Mouse (Mus musculus): ENCODE measurements around the gene Pttg1ip.

The Pttg1ip gene

DNA sequence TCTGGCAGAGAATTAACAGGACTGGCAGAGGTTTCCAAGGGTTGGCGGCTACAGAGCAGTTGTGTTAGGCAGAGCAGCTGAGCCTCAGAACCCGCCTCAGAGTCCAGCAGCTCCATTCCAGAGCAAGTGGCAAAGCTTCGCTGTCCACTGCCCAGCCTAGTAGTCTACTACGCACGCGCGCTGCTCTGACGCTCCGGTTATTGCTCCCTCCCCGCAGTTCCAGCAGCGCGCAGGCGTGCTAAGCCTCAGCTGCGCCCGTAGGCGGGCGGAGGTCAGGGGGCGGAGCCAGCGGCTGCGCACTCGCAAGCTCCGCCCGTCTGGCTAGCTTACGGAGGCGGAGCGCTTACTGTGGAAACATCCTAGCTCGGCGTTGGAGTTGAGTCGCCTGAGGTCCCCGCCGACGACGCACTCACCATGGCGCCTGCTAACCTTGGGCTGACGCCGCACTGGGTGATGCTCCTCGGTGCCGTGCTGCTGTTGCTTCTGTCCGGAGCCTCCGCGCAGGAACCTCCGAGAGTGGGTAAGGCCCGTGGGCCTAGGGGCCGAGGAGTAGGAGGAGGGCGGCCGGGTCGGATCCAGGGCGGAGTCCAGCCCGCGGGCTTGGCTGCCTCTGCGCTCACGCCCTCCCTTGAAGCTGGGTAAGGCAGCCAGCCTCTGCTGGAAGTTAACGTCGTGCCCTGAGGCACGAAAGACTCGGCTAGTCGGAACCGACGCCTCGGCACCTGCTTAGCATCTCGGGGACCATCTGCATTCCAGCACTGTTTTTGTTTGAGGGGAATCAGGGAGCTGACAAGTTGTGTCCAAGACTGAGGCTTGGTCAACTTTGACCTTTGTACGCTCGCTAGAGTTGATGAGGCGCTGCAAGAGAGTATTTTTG lies at the start of gene Pttg1ip:
Pttg1ip (plus strand) TSS at position 313 of the 877 bp plus-strand sequence.
- TF ChIP-seq GATA4 (IDR thresholded peaks at IDR 0.05; ENCODE audit: insufficient replicate concordance, low read length), result no peak; the same call in 1 of the 2 replicates

DNA sequence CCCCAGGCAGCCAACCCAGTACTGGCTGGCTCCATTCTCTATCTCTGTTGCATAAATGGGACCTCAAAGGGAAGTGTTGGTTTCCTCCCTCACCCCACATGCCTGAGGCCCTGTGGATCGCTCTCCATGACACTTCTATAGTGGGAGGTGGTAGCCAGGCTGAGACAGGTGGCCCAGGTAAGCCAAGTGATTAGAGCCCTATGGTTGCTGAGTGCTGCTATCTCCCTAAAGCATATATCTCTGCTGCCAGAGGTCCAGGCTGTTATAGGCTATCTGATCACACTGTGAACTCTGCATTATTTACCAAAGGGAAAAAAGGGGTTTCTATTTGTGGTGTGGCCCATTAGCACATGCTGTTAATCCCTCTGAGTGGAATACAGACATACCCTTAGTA lies 49.5 kb upstream of the Pttg1ip start:
- no peak for TF ChIP-seq GATA4 (IDR thresholded peaks at IDR 0.05; ENCODE audit: insufficient replicate concordance, low read length)

DNA sequence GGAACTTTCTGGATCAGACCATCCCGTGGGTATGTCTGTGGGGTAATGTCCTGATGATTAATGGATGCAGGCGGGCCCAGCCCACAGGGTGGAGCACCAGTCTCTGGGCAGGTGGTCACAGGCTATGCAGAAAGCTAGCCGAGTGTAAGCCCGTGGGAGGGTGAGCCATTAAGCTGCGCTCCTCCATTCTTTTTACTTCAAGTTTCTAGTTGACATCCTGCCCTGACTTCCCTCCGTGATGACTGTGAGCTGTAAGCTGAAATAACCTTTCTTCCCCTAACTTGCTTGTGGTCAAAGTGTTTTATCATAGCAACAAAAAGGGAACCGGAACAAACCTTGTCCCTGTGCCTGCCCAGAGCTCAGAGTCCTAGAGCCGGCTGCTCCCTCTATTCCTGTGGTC lies 44.8 kb upstream of the Pttg1ip start:
- no peak for TF ChIP-seq GATA4 (IDR thresholded peaks at IDR 0.05; ENCODE audit: insufficient replicate concordance, low read length)

DNA sequence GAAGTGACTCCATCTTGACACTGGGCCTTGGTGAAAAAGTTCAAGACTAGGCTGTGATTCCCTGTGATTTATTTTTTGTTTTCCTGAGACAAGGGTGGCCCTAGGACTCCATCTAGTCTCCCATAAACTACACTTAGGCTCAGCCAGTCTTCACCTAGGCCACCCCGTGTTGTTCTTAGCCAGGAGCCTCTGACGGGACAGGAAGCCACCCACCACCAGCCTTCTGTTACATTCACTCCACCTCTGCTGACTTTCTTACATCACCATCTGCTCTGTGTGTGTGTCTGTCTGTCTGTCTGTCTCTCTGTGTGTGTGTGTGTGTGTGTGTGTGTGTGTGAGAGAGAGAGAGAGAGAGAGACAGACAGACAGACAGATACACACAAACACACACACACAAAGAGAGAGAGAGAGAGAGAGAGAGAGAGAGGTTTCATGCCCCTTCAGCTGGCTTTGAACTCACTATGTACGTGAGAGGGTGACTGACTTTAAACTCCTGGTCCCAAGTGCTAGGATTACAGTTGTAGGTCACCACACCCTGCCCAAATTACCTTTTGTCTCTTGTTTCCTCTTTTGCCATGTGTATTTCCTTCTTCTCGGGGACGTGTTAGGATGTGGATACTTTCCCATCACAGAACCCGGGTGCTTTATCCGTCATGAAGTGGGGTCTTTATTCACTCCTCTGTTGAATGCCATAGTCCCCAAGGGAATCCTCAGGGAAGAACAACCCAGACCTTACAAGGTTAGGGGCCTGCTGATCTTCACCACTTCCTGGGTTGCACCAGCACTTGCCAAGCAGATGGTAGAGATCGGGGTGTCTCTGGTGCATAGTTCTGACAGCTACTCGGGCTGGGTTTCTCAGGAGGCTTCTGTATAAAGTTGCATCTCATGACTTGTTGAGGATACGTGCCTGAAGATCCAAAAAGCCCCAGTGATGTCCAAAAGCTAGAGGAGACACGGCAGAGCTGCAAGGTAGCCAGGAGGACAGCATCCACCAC lies 44.0 kb upstream of the Pttg1ip start:
- TF ChIP-seq GATA4 (IDR thresholded peaks at IDR 0.05; ENCODE audit: insufficient replicate concordance, low read length), result no peak

DNA sequence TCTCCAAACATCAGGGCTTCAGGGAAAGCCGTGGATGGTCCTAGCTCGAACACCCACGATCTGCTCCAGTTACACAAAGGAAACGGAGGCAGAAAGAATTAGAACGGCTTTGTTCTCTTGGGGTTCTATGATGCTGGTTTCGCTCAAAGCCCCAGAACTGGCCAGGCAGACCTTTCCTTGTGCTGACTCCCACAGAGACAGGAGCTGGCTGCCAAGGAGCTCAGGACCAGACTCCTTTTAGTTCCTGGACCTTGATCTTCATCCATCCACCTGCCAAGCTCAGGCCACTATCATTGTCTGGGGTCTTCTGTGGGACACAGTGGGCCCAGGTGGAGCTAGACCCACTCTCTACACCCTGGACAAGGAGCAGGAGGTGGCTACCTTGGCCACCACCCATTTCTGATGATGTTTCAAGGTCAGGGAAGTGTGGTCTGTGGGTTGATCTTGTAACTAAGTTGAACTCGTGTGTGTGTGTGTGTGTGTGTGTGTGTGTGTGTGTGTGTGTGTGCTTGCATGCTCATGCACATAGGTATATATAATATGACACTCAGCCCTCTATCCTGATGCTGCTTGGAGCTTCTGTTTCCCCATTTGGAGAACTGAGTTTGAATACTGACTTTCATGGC lies 42.1 kb upstream of the Pttg1ip start:
- TF ChIP-seq GATA4 (IDR thresholded peaks at IDR 0.05; ENCODE audit: insufficient replicate concordance, low read length), result no peak

DNA sequence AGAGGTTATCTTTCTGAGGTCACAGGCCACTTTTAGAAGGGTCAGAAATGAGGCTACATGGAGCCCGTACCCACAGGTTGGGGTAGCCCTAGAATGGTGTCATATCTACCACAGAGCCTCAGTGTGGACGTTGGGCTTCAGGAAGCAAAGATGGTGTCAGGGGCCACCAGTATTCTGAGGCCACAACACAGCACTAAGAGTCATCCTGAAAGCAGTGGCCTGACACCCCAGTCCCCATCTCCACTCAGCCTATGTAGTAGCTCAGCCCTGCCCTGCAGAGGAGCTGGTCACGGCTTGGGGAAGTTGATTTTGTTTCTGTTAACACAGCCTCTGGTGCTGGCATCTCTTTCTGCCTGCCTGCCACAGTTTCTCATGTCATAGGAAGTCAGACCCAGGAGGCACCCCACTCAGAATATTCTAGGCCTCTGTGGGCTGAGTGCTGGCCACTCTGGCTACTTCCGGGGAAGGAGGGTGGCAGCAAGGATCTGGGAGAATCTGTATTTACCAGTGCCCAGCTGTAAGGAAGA lies 40.9 kb upstream of the Pttg1ip start:
- TF ChIP-seq GATA4 (IDR thresholded peaks at IDR 0.05; ENCODE audit: insufficient replicate concordance, low read length), result no peak

DNA sequence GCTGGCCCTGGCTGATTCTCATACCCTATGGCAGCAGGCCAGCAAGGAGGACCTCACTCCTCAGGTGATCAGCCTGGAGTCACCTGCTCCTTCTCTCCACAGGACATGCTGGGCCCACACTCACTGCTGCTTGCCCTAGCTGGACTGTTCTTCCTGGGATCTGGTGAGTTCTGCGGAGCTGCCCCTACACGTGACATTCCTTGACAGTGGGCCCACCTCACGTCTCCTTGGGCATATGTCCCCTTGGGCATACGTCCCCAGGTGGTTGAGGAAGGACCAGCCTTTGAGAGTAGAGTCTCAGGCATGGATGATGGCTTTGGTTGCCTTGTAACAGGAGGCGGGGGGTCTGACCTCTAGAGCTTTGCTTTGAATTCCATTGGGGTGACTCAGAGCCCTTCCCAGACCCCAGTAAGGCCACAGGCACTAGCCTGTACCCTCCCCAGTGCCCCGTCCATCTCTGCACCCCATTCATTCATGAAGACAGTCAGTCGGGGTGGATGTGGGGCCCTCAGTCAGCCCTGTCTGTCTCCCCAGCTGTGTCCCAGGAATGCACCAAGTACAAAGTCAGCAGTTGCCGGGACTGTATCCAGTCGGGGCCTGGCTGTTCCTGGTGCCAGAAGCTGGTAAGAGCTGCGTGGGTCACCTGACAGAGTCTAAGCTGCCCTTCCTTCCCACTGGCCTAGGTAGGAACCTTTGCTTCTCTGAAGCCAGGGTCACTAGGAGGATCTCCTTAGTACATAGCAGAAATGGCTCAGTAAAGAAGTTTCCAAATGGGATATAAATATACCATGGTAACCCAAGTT lies 39.5 kb upstream of the Pttg1ip start:
- no peak for TF ChIP-seq GATA4 (IDR thresholded peaks at IDR 0.05; ENCODE audit: insufficient replicate concordance, low read length)

DNA sequence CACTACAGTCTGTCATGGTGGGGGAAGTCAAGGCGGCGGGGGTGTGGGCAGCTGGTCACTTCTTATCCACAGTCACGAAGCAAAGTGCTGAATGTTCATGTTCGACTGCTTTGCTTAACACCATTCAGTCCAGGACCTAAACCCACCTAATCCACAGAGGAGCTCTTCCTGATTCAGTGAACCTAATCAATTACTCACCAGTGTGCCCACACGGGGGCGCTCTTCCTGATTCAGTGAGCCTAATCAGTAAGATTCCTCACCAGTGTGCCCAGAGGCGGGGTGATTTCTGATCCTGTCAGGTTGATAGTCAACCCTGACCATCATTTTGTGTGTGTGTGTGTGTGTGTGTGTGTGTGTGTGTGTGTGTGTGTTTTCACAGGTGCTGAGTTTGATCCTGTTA lies 38.3 kb upstream of the Pttg1ip start:
- TF ChIP-seq GATA4 (IDR thresholded peaks at IDR 0.05; ENCODE audit: insufficient replicate concordance, low read length), result no peak

DNA sequence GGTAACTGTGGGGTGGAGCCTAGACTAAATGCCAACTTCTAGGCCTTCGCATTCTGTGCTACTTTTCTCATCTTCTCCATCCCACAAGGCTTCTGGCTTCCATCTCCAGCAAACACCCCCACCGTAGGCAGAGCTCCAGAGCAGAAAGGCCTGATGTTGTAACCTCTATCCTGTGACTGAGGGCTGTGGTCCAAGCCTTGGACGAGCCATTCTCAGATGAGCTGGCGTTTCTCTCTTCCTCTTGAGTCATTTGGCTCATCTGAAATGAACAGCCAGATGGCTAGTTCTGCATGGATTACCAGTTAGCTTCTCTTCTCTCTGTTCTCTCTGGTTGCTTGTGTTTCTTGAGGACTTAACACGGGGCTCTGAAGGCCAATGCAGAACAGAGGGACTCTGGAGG lies 36.6 kb upstream of the Pttg1ip start:
- TF ChIP-seq GATA4 (IDR thresholded peaks at IDR 0.05; ENCODE audit: insufficient replicate concordance, low read length), result no peak

DNA sequence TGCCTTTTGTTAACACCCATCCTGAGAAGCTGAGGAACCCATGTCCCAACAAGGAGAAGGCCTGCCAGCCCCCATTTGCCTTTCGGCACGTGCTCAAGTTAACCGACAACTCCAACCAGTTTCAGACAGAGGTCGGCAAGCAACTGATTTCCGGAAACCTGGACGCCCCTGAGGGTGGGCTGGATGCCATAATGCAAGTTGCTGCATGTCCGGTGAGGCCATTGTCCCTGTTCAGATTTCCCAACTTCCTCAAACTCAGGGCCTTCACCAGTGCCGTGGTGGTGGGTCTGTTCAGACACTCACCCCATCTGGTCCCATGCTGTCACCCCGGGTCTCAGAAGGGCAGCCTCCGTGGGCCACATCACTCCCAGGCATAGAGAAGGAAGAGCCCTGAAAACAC lies 32.9 kb upstream of the Pttg1ip start:
- TF ChIP-seq GATA4 (IDR thresholded peaks at IDR 0.05; ENCODE audit: insufficient replicate concordance, low read length), result no peak

DNA sequence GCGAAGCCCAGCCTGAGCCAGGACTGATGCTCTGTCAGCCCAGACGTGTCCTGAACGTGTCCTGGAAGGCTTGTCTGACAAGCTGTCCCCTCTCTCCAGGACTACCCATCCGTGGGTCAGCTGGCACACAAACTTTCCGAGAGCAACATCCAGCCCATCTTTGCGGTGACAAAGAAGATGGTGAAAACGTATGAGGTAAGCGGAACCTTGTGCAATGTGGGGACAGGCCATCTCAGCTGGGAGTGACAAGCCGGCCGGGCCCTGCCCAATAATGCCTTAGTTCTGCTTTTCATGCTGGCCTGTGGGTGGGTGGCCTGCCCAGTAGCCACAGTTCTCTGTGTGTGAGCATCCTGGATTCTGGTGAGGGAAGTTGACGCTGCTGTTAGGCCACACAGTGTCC lies 30.6 kb upstream of the Pttg1ip start:
- TF ChIP-seq GATA4 (IDR thresholded peaks at IDR 0.05; ENCODE audit: insufficient replicate concordance, low read length), result no peak

DNA sequence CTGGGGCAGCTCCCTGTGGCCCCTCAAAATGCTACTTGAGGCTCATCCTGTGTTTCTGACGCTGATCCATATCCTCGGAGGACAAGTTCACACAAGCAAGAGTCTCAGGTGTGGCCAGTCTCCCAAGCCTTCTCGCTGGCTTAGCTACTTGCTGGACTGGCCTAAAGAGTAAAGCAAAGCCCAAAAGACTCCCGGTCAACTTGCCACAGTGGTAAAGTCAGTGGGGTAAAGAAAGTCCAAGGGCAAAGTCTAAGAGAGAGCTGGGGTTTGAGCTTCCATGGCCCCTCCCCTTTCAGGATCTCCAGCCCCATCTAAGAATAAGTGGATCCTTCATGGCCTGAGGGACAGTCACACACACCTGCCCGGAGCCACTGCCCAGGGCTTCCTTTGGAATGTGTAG lies 29.4 kb upstream of the Pttg1ip start:
- no peak for TF ChIP-seq GATA4 (IDR thresholded peaks at IDR 0.05; ENCODE audit: insufficient replicate concordance, low read length)

DNA sequence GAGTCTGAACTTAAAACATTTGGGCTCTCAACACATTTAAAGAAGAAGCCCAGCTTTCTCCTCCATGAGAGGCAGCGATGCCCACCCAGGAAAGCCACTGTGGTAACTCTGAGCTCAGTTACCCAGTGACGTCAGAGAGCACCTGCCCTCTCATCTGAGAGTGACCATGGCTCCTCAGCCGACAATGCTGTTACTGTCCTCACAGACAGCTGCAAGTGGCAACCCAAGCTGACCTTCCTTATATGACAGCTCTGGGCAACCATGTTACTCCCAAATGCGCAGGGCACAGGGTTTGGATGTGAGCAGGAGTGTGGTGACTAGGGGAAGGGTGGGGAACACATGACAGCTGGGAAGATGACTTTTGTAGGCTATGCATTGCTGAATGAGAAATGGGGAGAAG lies 28.2 kb upstream of the Pttg1ip start:
- no peak for TF ChIP-seq GATA4 (IDR thresholded peaks at IDR 0.05; ENCODE audit: insufficient replicate concordance, low read length)

DNA sequence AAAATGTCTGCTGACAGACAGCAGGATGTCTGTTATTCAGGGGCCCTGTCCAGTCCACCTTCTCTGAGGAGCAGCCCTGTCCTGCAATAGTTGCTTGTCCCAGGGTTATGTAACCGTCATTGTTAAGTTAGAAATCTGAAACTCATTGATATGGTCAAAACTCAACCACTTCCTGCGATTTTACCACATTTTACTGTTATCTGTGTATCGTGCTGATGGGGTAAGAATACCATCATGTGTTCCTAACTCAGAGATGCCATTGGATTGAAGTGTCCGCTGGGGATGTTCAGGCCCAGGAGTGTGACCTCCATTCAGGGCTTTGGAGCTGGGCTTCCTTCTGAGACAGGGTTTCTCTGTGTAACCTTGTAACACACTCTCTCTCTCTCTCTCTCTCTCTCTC lies 26.6 kb upstream of the Pttg1ip start:
- TF ChIP-seq GATA4 (IDR thresholded peaks at IDR 0.05; ENCODE audit: insufficient replicate concordance, low read length), result no peak
